Mouse (Mus musculus): ENCODE measurements around the gene Dbnl.

GRCm38 (mm10) chr11:5849316-5849715, 61.0 kb downstream of the Dbnl start:
- TF ChIP-seq EP300 (IDR thresholded peaks at IDR 0.05; ENCODE audit: low read length) = no peak
- TF ChIP-seq TBP (conservative IDR thresholded peaks at IDR 0.05; ENCODE audit: low read depth, low read length) = no peak

Measured in CH12.LX (cell line).